Mouse (Mus musculus) liver, embryonic 14.5 days (tissue): ENCODE results near the gene Gss.

Source experiments
- CTCF ChIP-seq: IDR thresholded peaks from 2 replicates; pipeline ENCODE4 v1.5.1; 2016; ENCODE audit warnings: antibody characterized with exemption, low read depth, control low read depth
- EP300 ChIP-seq: IDR thresholded peaks from 2 replicates; pipeline ENCODE4 v1.6.1; 2016; ENCODE audit warnings: antibody characterized with exemption, low read depth

DNA sequence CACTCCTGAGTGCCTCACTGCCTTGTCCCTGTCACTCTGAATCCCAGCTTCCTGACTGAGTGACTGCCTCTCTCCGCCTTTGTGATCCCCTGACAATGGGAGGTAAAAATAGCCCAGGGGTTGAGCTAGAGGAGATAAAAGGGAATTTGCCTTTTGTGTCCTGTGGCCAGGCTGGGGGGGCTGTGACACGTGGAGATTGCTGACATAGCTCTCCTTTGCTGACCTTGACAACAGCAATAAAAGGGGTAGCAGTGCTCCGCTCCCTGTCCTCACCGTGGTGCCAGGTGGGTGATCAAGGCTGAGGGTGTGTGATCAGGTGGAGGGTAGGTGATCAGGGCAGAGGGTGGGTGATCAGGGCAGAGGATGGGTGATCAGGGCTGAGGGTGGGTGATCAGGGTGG is 18.4 kb upstream of the Gss start, which contains the start of gene Myh7b:
- TF ChIP-seq EP300 (no peak), CTCF (no peak)
